Mouse (Mus musculus) cortical plate, adult 2 months (tissue): Measurements from ENCODE around the gene Sprtn.

Experiments
- CTCF ChIP-seq: fragments of 200-500 bp; IDR thresholded peaks from 2 replicates; pipeline ENCODE4 v1.5.1; 2011; ENCODE audit warnings: mild to moderate bottlenecking, control low read depth, low read length; ENCODE audit not compliant: insufficient read depth; ENCODE audit errors: extremely low read depth
- POLR2A ChIP-seq: fragments of 200-500 bp; IDR thresholded peaks from 2 replicates; pipeline ENCODE4 v1.6.1; 2011; ENCODE audit warnings: mild to moderate bottlenecking, low read length, control low read depth; ENCODE audit not compliant: insufficient read depth; ENCODE audit errors: extremely low read depth

- TF ChIP-seq POLR2A (no peak), CTCF (peak; percentile 25; the same call in 1 of the 2 replicates)
Observed at GRCm38 (mm10) chr8:124896632-124897385, 877 bp upstream of the Sprtn start.
